In the genomic region with DNA sequence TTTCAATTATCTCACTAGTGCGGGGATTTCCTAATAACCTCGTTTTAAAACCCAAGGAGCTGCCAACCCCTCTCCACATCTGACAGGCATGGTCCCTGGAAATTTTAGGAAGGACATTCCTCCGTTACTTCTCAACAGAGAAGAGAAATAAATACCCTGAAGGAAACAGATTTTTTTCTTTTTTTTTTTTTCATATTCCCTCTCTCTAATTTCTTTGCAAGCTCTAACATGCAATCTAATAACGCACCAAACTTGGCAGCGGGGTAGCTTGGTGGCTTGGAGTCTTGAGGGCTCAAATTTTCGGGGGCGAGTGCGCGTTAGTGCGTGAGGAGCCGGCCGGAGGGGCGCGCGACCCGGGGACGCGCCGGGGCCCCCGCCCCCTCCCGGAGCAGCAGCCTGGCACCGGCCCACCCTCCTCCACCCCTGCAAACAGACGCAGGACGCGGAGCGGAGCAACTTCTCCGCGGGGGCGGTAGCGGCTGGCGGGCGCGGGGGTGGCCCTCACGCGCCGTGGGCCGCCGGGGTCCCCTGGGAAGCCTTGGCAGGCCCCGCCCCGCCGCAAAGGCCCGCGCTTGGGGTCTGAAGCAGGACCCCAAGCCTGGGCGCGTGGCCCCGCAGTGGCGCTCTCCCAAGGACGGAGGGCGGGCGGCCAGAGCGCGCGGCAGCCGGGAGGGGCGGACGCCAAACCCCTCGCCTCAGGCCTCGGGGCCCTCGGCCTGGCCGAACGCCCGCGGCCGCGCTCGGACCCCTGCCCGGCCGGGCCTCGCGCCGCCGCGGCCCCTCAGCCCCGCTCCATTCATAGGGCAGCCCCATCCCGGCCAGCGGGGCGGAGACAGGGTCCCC, we compare ENCODE assay signal across 8 mouse cellular contexts. TPM values are rescaled to one million over a fixed set of nuclear protein-coding genes. Genes with fewer than 3 reads are reported as not detected.
DNase-seq lines count a peak whose midpoint lies in the region; ATAC-seq and TF ChIP-seq lines count a peak whose summit lies in the region.

No protein-coding gene starts in this region.

- H3K27ac ChIP-seq in embryonic facial prominence, embryonic 15.5 days (replicated peaks) = peak overlapping the region; percentile 100
- H3K27ac ChIP-seq in heart, embryonic 12.5 days (ENCODE audit: poor library complexity, severe bottlenecking) = peak overlapping the region; percentile 99
- peak overlapping the region; percentile 100 for H3K27ac ChIP-seq in lung, embryonic 14.5 days (ENCODE audit: low read depth)

- no peaks in the 10 kb centered on the region for H3K9me3 ChIP-seq in embryonic facial prominence, embryonic 15.5 days (replicated peaks)
- H3K9me3 ChIP-seq in heart, embryonic 12.5 days (replicated peaks) = no peaks in the 10 kb centered on the region; the same call in 1 of the 2 replicates
- no peaks in the 10 kb centered on the region for H3K9me3 ChIP-seq in lung, embryonic 14.5 days (ENCODE audit: low read depth, low read length)

- peak overlapping the region; percentile 49 for H3K4me2 ChIP-seq in embryonic facial prominence, embryonic 15.5 days (replicated peaks)
- H3K4me2 ChIP-seq in heart, embryonic 12.5 days = peak overlapping the region; percentile 77
- H3K4me2 ChIP-seq in lung, embryonic 14.5 days = peak overlapping the region; percentile 69

- H3K4me1 ChIP-seq in embryonic facial prominence, embryonic 15.5 days = peaks cover 30% of the 10 kb centered on the region
- H3K4me1 ChIP-seq in heart, embryonic 12.5 days (replicated peaks) = peaks cover 22% of the 10 kb centered on the region
- peaks cover 12% of the 10 kb centered on the region for H3K4me1 ChIP-seq in lung, embryonic 14.5 days (ENCODE audit: insufficient read depth)

- peak overlapping the region; percentile 98 for H3K4me3 ChIP-seq in embryonic facial prominence, embryonic 15.5 days (replicated peaks)
- peak overlapping the region; percentile 96 for H3K4me3 ChIP-seq in heart, embryonic 12.5 days
- H3K4me3 ChIP-seq in lung, embryonic 14.5 days (ENCODE audit: low read depth, low read length) = peak overlapping the region; percentile 98

- H3K36me3 ChIP-seq in embryonic facial prominence, embryonic 15.5 days = no peaks in the 10 kb centered on the region
- no peaks in the 10 kb centered on the region for H3K36me3 ChIP-seq in heart, embryonic 12.5 days
- H3K36me3 ChIP-seq in lung, embryonic 14.5 days (ENCODE audit: insufficient read depth) = no peaks in the 10 kb centered on the region

- no peak for TF ChIP-seq CTCF in lung, embryonic 14.5 days (IDR thresholded peaks at IDR 0.05; ENCODE audit: low read depth)

- peak overlapping the region; percentile 97 for H3K9ac ChIP-seq in embryonic facial prominence, embryonic 15.5 days
- H3K9ac ChIP-seq in heart, embryonic 12.5 days = peak overlapping the region; percentile 98
- H3K9ac ChIP-seq in lung, embryonic 14.5 days = peak overlapping the region; percentile 97

- DNase-seq in kidney, postnatal 14 days = peak; percentile 62
- peak; percentile 59 for DNase-seq in lung, embryonic 14.5 days
- peak; percentile 52 to 67 for DNase-seq in right cerebral cortex, postnatal 10 days (ENCODE audit: low spot score in 2 of 2)
- peak; percentile 26 for DNase-seq in urinary bladder, postnatal 25 days (ENCODE audit: low spot score)

- H3K27me3 ChIP-seq in embryonic facial prominence, embryonic 15.5 days = no peaks in the 10 kb centered on the region
- H3K27me3 ChIP-seq in heart, embryonic 12.5 days (replicated peaks) = no peaks in the 10 kb centered on the region
- H3K27me3 ChIP-seq in lung, embryonic 14.5 days (ENCODE audit: insufficient read depth, low read length) = no peaks in the 10 kb centered on the region

- under 1% methylated on average over 66 of the region's 77 CpGs for WGBS in embryonic facial prominence, embryonic 15.5 days
- under 1% methylated on average over 77 of the region's 77 CpGs for WGBS in heart, embryonic 12.5 days
- under 1% methylated on average over 77 of the region's 77 CpGs for WGBS in lung, embryonic 14.5 days

- ATAC-seq in CD4-positive, CD25-positive, alpha-beta regulatory T cell, adult 4 months = peak; percentile 16
- peak; percentile 4 for ATAC-seq in activated CD4-positive, CD25-positive, alpha-beta regulatory T cell, adult 4 months
- ATAC-seq in embryonic facial prominence, embryonic 15.5 days (ENCODE audit: insufficient number of reproducible peaks, low FRiP score, low TSS enrichment, low read depth) = peak; percentile 51
- peak; percentile 65 for ATAC-seq in heart, embryonic 12.5 days (ENCODE audit: insufficient number of reproducible peaks, low FRiP score)
- ATAC-seq in lung, embryonic 14.5 days (ENCODE audit: insufficient read depth) = peak; percentile 76

RNA-seq across cellular contexts. Expression of a gene that starts 0.6 kb away (rescaled TPM):
- polyA plus RNA-seq in CD4-positive, CD25-positive, alpha-beta regulatory T cell, adult 4 months (2017; shearing (Covaris generic)) = 10 to 100 TPM; 43.3 to 45.5 TPM
- polyA plus RNA-seq in activated CD4-positive, CD25-positive, alpha-beta regulatory T cell, adult 4 months (2017; shearing (Covaris generic)) = 10 to 100 TPM; 22.1 to 25.2 TPM
- 31.0 and 33.5 TPM in 2 replicates for polyA plus RNA-seq in embryonic facial prominence, embryonic 15.5 days (2015; fragmentation: Nextera tagmentation; extraction: Ambion mirVana)
- 17.7 and 23.3 TPM in 2 replicates for polyA plus RNA-seq in heart, embryonic 12.5 days (2016; fragmentation: Nextera tagmentation; extraction: Ambion mirVana)
- polyA plus RNA-seq in lung, embryonic 14.5 days (2014; fragmentation: Nextera tagmentation; extraction: Ambion mirVana) = 35.3 and 36.8 TPM in 2 replicates

Comparison
In these comparisons a context has a peak if more than half of its experiments do, and no peak if none do; other contexts are left out.
1. Peak in every context shown above with its lines: DNase-seq, ATAC-seq, H3K4me3 ChIP-seq and H3K27ac ChIP-seq.
2. ATAC-seq: peak in every context shown above with its lines; median percentile 76 in lung, embryonic 14.5 days; 65 in heart, embryonic 12.5 days; 51 in embryonic facial prominence, embryonic 15.5 days; 16 in CD4-positive, CD25-positive, alpha-beta regulatory T cell, adult 4 months; 4 in activated CD4-positive, CD25-positive, alpha-beta regulatory T cell, adult 4 months.